Mouse (Mus musculus) induced T-regulatory cell, adult 2 months (primary cell): Measurements from ENCODE around the gene Mag.
"Not testable (repeated sequence)": the region's sequence is repeated elsewhere in the genome, so short reads cannot be mapped to it uniquely, and the experiment has no call there.

Experiments
- DNase-seq: peaks from one replicate; pipeline ENCODE4 v3.0.0-alpha.2; 2012; ENCODE audit warnings: low read depth

The Mag gene

GRCm38 (mm10) chr7:30940070-30940469, 25.4 kb upstream of the Mag start:
- not testable (repeated sequence) for DNase-seq

GRCm38 (mm10) chr7:30935422-30936099, 20.9 kb upstream of the Mag start:
- not testable (repeated sequence) for DNase-seq

GRCm38 (mm10) chr7:30924581-30924980, 9.9 kb upstream of the Mag start, which contains the start of gene Hamp2:
Gene Hamp2 (minus strand): TSS chr7:30924681.
- DNase-seq = not testable (repeated sequence)

- DNase-seq = no peak
Measured at GRCm38 (mm10) chr7:30924071-30924470, 9.4 kb upstream of the Mag start.

GRCm38 (mm10) chr7:30922490-30922889, 7.8 kb upstream of the Mag start:
- DNase-seq = not testable (repeated sequence)

GRCm38 (mm10) chr7:30920217-30920616, 5.5 kb upstream of the Mag start:
- peak; percentile 66 for DNase-seq

- no peak for DNase-seq
Measured at GRCm38 (mm10) chr7:30917219-30917618, 2.5 kb upstream of the Mag start.

GRCm38 (mm10) chr7:30916713-30917112, 2.0 kb upstream of the Mag start:
- no peak for DNase-seq

- DNase-seq = peak; percentile 47
Measured at GRCm38 (mm10) chr7:30909773-30910172, 4.9 kb downstream of the Mag start.

GRCm38 (mm10) chr7:30908992-30909431, 5.7 kb downstream of the Mag start:
- DNase-seq = no peak

- peak; percentile 46 for DNase-seq
Measured at GRCm38 (mm10) chr7:30908277-30908991, 6.2 kb downstream of the Mag start.

- DNase-seq = peak; percentile 63
Measured at GRCm38 (mm10) chr7:30904042-30904441, 10.6 kb downstream of the Mag start.

GRCm38 (mm10) chr7:30895217-30895616, 19.5 kb downstream of the Mag start:
- no peak for DNase-seq

- DNase-seq = no peak
Measured at GRCm38 (mm10) chr7:30892515-30892914, 22.2 kb downstream of the Mag start.

GRCm38 (mm10) chr7:30891746-30892145, 22.9 kb downstream of the Mag start:
- DNase-seq = no peak

- peak; percentile 53 for DNase-seq
Measured at GRCm38 (mm10) chr7:30890681-30891080, 24.0 kb downstream of the Mag start.

GRCm38 (mm10) chr7:30888786-30889185, 25.9 kb downstream of the Mag start:
- DNase-seq = no peak

- peak; percentile 84 for DNase-seq
Measured at GRCm38 (mm10) chr7:30887568-30888188, 27.0 kb downstream of the Mag start.

GRCm38 (mm10) chr7:30886852-30887251, 27.8 kb downstream of the Mag start:
- DNase-seq = peak; percentile 46

GRCm38 (mm10) chr7:30884047-30884446, 30.6 kb downstream of the Mag start:
- no peak for DNase-seq

GRCm38 (mm10) chr7:30881367-30881766, 33.3 kb downstream of the Mag start:
- DNase-seq = no peak

- DNase-seq = peak; percentile 68
Measured at GRCm38 (mm10) chr7:30880176-30880575, 34.5 kb downstream of the Mag start, which contains the start of gene Cd22. Gene Cd22 (minus strand): TSS chr7:30880342.

- DNase-seq = no peak
Measured at GRCm38 (mm10) chr7:30878950-30879349, 35.7 kb downstream of the Mag start.
